Mouse (Mus musculus) megakaryocyte, embryonic 14.5 days (primary cell): ENCODE data around the gene Hoxa11.

Experiments
- FLI1 ChIP-seq: IDR thresholded peaks from 2 replicates; pipeline ENCODE4 v1.6.1; 2012; ENCODE audit warnings: low read length, inconsistent platforms, mixed read lengths
- GATA1 ChIP-seq: IDR thresholded peaks from 3 replicates; pipeline ENCODE4 v1.6.1; 2012; ENCODE audit warnings: mixed read lengths, low read length, inconsistent platforms, borderline replicate concordance

GRCm38 (mm10) chr6:52253511-52254500 lies 8.2 kb upstream of the Hoxa11 start:
- TF ChIP-seq GATA1: no peak
- no peak for TF ChIP-seq FLI1
